Mouse (Mus musculus): ENCODE measurements around the gene Olfr1419.

GRCm38 (mm10) chr19:11860966-11861365 is 13.9 kb downstream of the Olfr1419 start, which contains the start of gene Olfr1418:
- TF ChIP-seq CTCF (conservative IDR thresholded peaks at IDR 0.05; ENCODE audit: low read length) (no peak), POU5F1 (IDR thresholded peaks at IDR 0.05; ENCODE audit: borderline replicate concordance, low read length) (no peak)

Measured in E14TG2a.4 (cell line).